Mouse (Mus musculus) embryonic fibroblast, embryonic 13.5 days (primary cell): ENCODE results near the gene Rep15. TPM values are rescaled to one million over a fixed set of nuclear protein-coding genes. Genes with fewer than 3 reads are reported as not detected.

Source experiments
- H3K27ac ChIP-seq: 2 replicates; pipeline ENCODE4 v1.5.1; 2012; ENCODE audit warnings: low read length, control low read depth, inconsistent platforms; ENCODE audit not compliant: insufficient read depth
- H3K4me1 ChIP-seq: 2 replicates; pipeline ENCODE4 v1.6.1; 2011; ENCODE audit warnings: low read length; ENCODE audit not compliant: control insufficient read depth, insufficient read depth
- H3K4me3 ChIP-seq: 2 replicates; pipeline ENCODE4 v1.5.1; 2011; ENCODE audit warnings: mild to moderate bottlenecking, control low read depth, low read length; ENCODE audit not compliant: insufficient read depth
- CTCF ChIP-seq: IDR thresholded peaks from 2 replicates; pipeline ENCODE4 v1.5.1; 2011; ENCODE audit warnings: mild to moderate bottlenecking, control low read depth, low read length, moderate library complexity, borderline replicate concordance; ENCODE audit not compliant: insufficient read depth
- POLR2A ChIP-seq: IDR thresholded peaks from 2 replicates; pipeline ENCODE4 v1.6.1; 2011; ENCODE audit warnings: low read depth, mild to moderate bottlenecking, control low read depth, low read length, moderate library complexity
- polyA plus RNA-seq: library from polyadenylated mRNA; stranded (reverse); fragments of >200 nt; gene quantifications from 2 replicates; pipeline ENCODE4 v1.2.4, GENCODE M21; 2011; ENCODE audit warnings: low read depth; ENCODE audit not compliant: missing spikeins, insufficient read length

Rep15 gene
- polyA plus RNA-seq, 1 experiment: 2.1 TPM

- no peaks in the 10 kb centered on the region for H3K4me1 ChIP-seq
These were observed 8.8 kb upstream of the Rep15 start for GRCm38 (mm10) chr6:147023568-147023967.

GRCm38 (mm10) chr6:147024761-147025160 is 7.6 kb upstream of the Rep15 start:
- H3K4me1 ChIP-seq: no peaks in the 10 kb centered on the region

More at GRCm38 (mm10) chr6:147023568-147023967, 8.8 kb upstream of the Rep15 start:
- Histone ChIP-seq H3K27ac (no peak overlapping the region), H3K4me3 (no peak overlapping the region)
- no peak for TF ChIP-seq CTCF
- TF ChIP-seq POLR2A: no peak

GRCm38 (mm10) chr6:147028396-147028795 is 4.0 kb upstream of the Rep15 start:
- no peak overlapping the region for H3K27ac ChIP-seq
- no peak for TF ChIP-seq CTCF
- no peak for TF ChIP-seq POLR2A
- no peaks in the 10 kb centered on the region for H3K4me1 ChIP-seq
- no peak overlapping the region for H3K4me3 ChIP-seq

More at GRCm38 (mm10) chr6:147024761-147025160, 7.6 kb upstream of the Rep15 start:
- Histone ChIP-seq H3K27ac (no peak overlapping the region), H3K4me3 (no peak overlapping the region)
- TF ChIP-seq CTCF (no peak), POLR2A (no peak)

GRCm38 (mm10) chr6:147029591-147029990 is 2.8 kb upstream of the Rep15 start:
- TF ChIP-seq CTCF: no peak
- no peak for TF ChIP-seq POLR2A
- H3K4me3 ChIP-seq: no peak overlapping the region
- no peaks in the 10 kb centered on the region for H3K4me1 ChIP-seq
- no peak overlapping the region for H3K27ac ChIP-seq

GRCm38 (mm10) chr6:147030096-147030885 is 2.1 kb upstream of the Rep15 start:
- TF ChIP-seq CTCF (no peak), POLR2A (no peak)
- no peak overlapping the region for H3K27ac ChIP-seq
- no peak overlapping the region for H3K4me3 ChIP-seq
- no peaks in the 10 kb centered on the region for H3K4me1 ChIP-seq

- H3K4me3 ChIP-seq: peak within 1 kb of the TSS; percentile 84
- no peak for TF ChIP-seq CTCF
- TF ChIP-seq POLR2A: peak; percentile 86
- peak within 1 kb of the TSS; percentile 7; the same call in 1 of the 2 replicates for H3K27ac ChIP-seq
- no peaks in the 10 kb centered on the region; the same call in 1 of the 2 replicates for H3K4me1 ChIP-seq
These were observed 10.2 kb downstream of the Rep15 start, which contains the start of gene Mrps35 for GRCm38 (mm10) chr6:147042291-147043290. Gene Mrps35 (plus strand): TSS chr6:147042764.

- TF ChIP-seq POLR2A (no peak), CTCF (no peak)
- Histone ChIP-seq H3K4me3 (peak overlapping the region; percentile 84), H3K4me1 (no peaks in the 10 kb centered on the region; the same call in 1 of the 2 replicates), H3K27ac (no peak overlapping the region)
These were observed 11.2 kb downstream of the Rep15 start for GRCm38 (mm10) chr6:147043633-147044032.

GRCm38 (mm10) chr6:147049239-147049805 is 16.9 kb downstream of the Rep15 start:
- H3K4me1 ChIP-seq: no peaks in the 10 kb centered on the region
- TF ChIP-seq CTCF: no peak
- no peak for TF ChIP-seq POLR2A
- H3K4me3 ChIP-seq: no peak overlapping the region
- H3K27ac ChIP-seq: no peak overlapping the region

- Histone ChIP-seq H3K27ac (no peak overlapping the region), H3K4me3 (no peak overlapping the region), H3K4me1 (no peaks in the 10 kb centered on the region)
- TF ChIP-seq POLR2A: no peak
- no peak for TF ChIP-seq CTCF
These were observed 19.3 kb downstream of the Rep15 start for GRCm38 (mm10) chr6:147051666-147052065.
